Mouse (Mus musculus): ENCODE results near the gene Lysmd3. TPM values are rescaled to one million over a fixed set of nuclear protein-coding genes. Genes with fewer than 3 reads are reported as not detected.
A peak's percentile ranks its signal among the peaks of the same experiment; 100 is the strongest.

Gene Lysmd3
- 3.3 and 4.3 TPM in 2 replicates for polyA plus RNA-seq (2012)

GRCm38 (mm10) chr13:81657351-81658052, at the start of gene Lysmd3:
Lysmd3 (plus strand) TSS chr13:81657663.
- no peak for TF ChIP-seq GATA1 (IDR thresholded peaks at IDR 0.05; ENCODE audit: low read length)

GRCm38 (mm10) chr13:81610349-81610748, 47.1 kb upstream of the Lysmd3 start:
- TF ChIP-seq GATA1 (IDR thresholded peaks at IDR 0.05; ENCODE audit: low read length) = no peak

- no peak for TF ChIP-seq GATA1 (IDR thresholded peaks at IDR 0.05; ENCODE audit: low read length)
Observed at GRCm38 (mm10) chr13:81628631-81629190, 28.8 kb upstream of the Lysmd3 start.

- TF ChIP-seq GATA1 (IDR thresholded peaks at IDR 0.05; ENCODE audit: low read length) = no peak
Observed at GRCm38 (mm10) chr13:81629395-81629794, 28.1 kb upstream of the Lysmd3 start.

- no peak for TF ChIP-seq GATA1 (IDR thresholded peaks at IDR 0.05; ENCODE audit: low read length)
Observed at GRCm38 (mm10) chr13:81630566-81630965, 26.9 kb upstream of the Lysmd3 start.

GRCm38 (mm10) chr13:81632720-81633415, 24.6 kb upstream of the Lysmd3 start, which contains the start of gene Adgrv1:
Adgrv1 (minus strand) TSS chr13:81633154.
- TF ChIP-seq GATA1 (IDR thresholded peaks at IDR 0.05; ENCODE audit: low read length) = no peak

GRCm38 (mm10) chr13:81639624-81640023, 17.8 kb upstream of the Lysmd3 start:
- TF ChIP-seq GATA1 (IDR thresholded peaks at IDR 0.05; ENCODE audit: low read length) = no peak

- no peak for TF ChIP-seq GATA1 (IDR thresholded peaks at IDR 0.05; ENCODE audit: low read length)
Observed at GRCm38 (mm10) chr13:81640881-81641280, 16.6 kb upstream of the Lysmd3 start.

- no peak for TF ChIP-seq GATA1 (IDR thresholded peaks at IDR 0.05; ENCODE audit: low read length)
Observed at GRCm38 (mm10) chr13:81641289-81642045, 16.0 kb upstream of the Lysmd3 start.

- TF ChIP-seq GATA1 (IDR thresholded peaks at IDR 0.05; ENCODE audit: low read length) = peak; percentile 53
Observed at GRCm38 (mm10) chr13:81642491-81643149, 14.8 kb upstream of the Lysmd3 start.

GRCm38 (mm10) chr13:81644047-81644565, 13.4 kb upstream of the Lysmd3 start:
- no peak for TF ChIP-seq GATA1 (IDR thresholded peaks at IDR 0.05; ENCODE audit: low read length)

GRCm38 (mm10) chr13:81646348-81646747, 11.1 kb upstream of the Lysmd3 start:
- TF ChIP-seq GATA1 (IDR thresholded peaks at IDR 0.05; ENCODE audit: low read length) = no peak

- TF ChIP-seq GATA1 (IDR thresholded peaks at IDR 0.05; ENCODE audit: low read length) = no peak
Observed at GRCm38 (mm10) chr13:81656091-81656850, 1.2 kb upstream of the Lysmd3 start.

GRCm38 (mm10) chr13:81657008-81657350, 484 bp upstream of the Lysmd3 start:
- no peak for TF ChIP-seq GATA1 (IDR thresholded peaks at IDR 0.05; ENCODE audit: low read length)
